Mouse (Mus musculus): ENCODE measurements around the gene Spag17. TPM values are rescaled to one million over a fixed set of nuclear protein-coding genes. Genes with fewer than 3 reads are reported as not detected.

Spag17 gene
- polyA plus RNA-seq, 1 experiment = not detected

DNA sequence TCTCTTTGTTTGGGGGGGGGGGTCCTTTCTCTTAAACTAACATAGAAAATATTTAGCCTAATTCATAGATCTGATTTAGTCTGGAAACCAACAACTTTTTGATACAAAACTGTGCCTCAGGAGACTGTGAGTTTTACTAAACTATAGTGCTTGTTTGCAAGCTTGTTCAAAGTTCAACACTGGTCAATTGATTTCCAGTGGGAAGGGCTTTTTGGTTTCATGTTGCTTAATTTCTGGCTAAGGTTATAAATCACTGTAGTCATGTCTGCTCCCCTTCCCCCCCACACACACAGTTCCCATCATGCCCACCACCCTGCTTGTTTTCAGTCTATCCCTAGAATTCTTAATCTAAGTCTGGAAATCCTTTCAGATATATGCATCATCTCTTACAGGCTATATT is 279.8 kb downstream of the Spag17 start:
- no peak overlapping the region for H3K4me3 ChIP-seq (ENCODE audit: insufficient read depth, poor library complexity, severe bottlenecking)
- TF ChIP-seq MYOD1 (IDR thresholded peaks at IDR 0.05; ENCODE audit: control insufficient read depth, insufficient read length, low read depth) (no peak), MYOG (IDR thresholded peaks at IDR 0.05; ENCODE audit: control insufficient read depth, extremely low read depth, insufficient read length) (no peak), CTCF (IDR thresholded peaks at IDR 0.05; ENCODE audit: control insufficient read depth, insufficient read depth, insufficient read length) (no peak), MAX (IDR thresholded peaks at IDR 0.05) (no peak), FOSL1 (IDR thresholded peaks at IDR 0.05; ENCODE audit: insufficient read depth, low read length, poor library complexity, severe bottlenecking) (no peak), CEBPB (IDR thresholded peaks at IDR 0.05; ENCODE audit: low read depth) (no peak), USF1 (IDR thresholded peaks at IDR 0.05; ENCODE audit: low read depth) (no peak)
- H3K27me3 ChIP-seq (ENCODE audit: control insufficient read depth, insufficient read depth, insufficient read length) = no peaks in the 10 kb centered on the region
- peaks cover 21% of the 10 kb centered on the region for H3K79me3 ChIP-seq (ENCODE audit: low read depth)
- H3K36me3 ChIP-seq (ENCODE audit: control insufficient read depth, insufficient read depth) = peaks cover 14% of the 10 kb centered on the region
- no peak overlapping the region for H3ac ChIP-seq (ENCODE audit: control insufficient read depth, insufficient read length, low read depth)
- peaks cover 36% of the 10 kb centered on the region for H3K79me2 ChIP-seq (ENCODE audit: control insufficient read depth, insufficient read depth)

DNA sequence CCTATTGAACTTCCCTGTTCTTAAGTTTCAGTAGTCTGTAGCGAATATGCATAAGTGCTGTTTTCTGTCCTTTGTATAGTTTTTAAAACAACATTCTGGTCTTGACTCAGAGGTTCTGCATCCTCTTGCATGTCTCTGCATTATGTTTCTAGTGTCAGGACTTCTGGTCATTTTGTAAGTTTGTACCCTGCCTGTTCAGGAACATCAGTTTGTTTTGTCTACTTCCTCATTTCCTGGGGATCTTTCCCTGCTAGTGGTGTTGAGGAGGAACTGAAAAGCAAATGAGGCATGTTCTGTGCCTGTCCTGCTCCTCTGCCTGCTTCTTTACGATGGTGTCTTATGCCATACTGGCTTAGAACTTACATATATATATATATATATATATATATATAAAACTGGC is 290.8 kb downstream of the Spag17 start:
- Histone ChIP-seq H3K4me3 (ENCODE audit: insufficient read depth, poor library complexity, severe bottlenecking) (no peak overlapping the region), H3K27me3 (ENCODE audit: control insufficient read depth, insufficient read depth, insufficient read length) (no peaks in the 10 kb centered on the region), H3K79me2 (ENCODE audit: control insufficient read depth, insufficient read depth) (no peaks in the 10 kb centered on the region), H3K79me3 (ENCODE audit: low read depth) (no peaks in the 10 kb centered on the region), H3ac (ENCODE audit: control insufficient read depth, insufficient read length, low read depth) (no peak overlapping the region), H3K36me3 (ENCODE audit: control insufficient read depth, insufficient read depth) (peaks cover 73% of the 10 kb centered on the region)
- no peak for TF ChIP-seq USF1 (IDR thresholded peaks at IDR 0.05; ENCODE audit: low read depth)

DNA sequence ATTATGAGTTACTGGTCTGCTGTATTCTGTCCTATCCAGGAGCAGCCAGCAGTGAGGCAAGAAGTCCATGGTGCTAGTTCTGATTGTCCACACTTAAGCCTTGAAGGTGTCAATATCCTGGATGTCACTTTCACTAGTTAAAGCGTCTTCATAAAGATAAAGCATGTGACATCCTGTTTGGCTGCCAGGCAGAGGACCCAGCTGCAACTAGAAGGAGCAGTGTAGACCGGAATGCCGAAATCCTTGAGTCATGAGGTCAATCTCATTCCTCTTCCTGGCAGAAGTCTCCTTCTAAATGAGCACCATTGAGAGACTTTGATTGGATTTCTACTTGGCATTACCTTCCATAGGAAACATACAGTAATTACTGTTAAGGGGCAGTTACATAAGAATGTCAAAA is 295.3 kb downstream of the Spag17 start:
- Histone ChIP-seq H3K36me3 (ENCODE audit: control insufficient read depth, insufficient read depth) (peaks cover 52% of the 10 kb centered on the region), H3ac (ENCODE audit: control insufficient read depth, insufficient read length, low read depth) (no peak overlapping the region), H3K79me3 (ENCODE audit: low read depth) (no peaks in the 10 kb centered on the region), H3K27me3 (ENCODE audit: control insufficient read depth, insufficient read depth, insufficient read length) (no peaks in the 10 kb centered on the region), H3K4me3 (ENCODE audit: insufficient read depth, poor library complexity, severe bottlenecking) (no peak overlapping the region), H3K79me2 (ENCODE audit: control insufficient read depth, insufficient read depth) (no peaks in the 10 kb centered on the region)
- no peak for TF ChIP-seq USF1 (IDR thresholded peaks at IDR 0.05; ENCODE audit: low read depth)
- no peak for TF ChIP-seq MAX (IDR thresholded peaks at IDR 0.05)
- no peak for TF ChIP-seq MYOG (IDR thresholded peaks at IDR 0.05; ENCODE audit: control insufficient read depth, extremely low read depth, insufficient read length)
- TF ChIP-seq CEBPB (IDR thresholded peaks at IDR 0.05; ENCODE audit: low read depth) = no peak
- TF ChIP-seq MYOD1 (IDR thresholded peaks at IDR 0.05; ENCODE audit: control insufficient read depth, insufficient read length, low read depth) = no peak
- no peak for TF ChIP-seq FOSL1 (IDR thresholded peaks at IDR 0.05; ENCODE audit: insufficient read depth, low read length, poor library complexity, severe bottlenecking)
- no peak for TF ChIP-seq CTCF (IDR thresholded peaks at IDR 0.05; ENCODE audit: control insufficient read depth, insufficient read depth, insufficient read length)

DNA sequence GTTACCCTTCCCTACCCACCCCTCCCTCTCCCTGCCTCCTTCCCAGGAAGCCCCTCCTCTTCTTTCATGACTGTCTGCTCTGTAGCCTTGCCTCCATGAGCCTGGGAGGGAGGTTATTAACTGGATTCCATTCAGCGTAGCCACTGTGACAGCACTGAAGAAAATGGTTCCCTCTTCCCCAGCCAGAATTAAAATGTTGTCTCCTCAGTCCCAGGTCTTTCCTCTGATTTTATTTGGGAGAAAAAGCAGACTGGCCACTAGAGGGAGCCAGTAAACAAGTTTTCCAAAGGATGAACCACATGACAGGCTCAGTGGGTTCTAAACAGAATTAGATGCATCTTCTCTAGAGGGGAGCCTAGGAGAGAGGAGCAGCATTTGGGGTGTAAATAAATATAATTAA is 304.2 kb downstream of the Spag17 start:
- no peak overlapping the region for H3K4me3 ChIP-seq (ENCODE audit: insufficient read depth, poor library complexity, severe bottlenecking)
- no peaks in the 10 kb centered on the region for H3K27me3 ChIP-seq (ENCODE audit: control insufficient read depth, insufficient read depth, insufficient read length)
- TF ChIP-seq MYOG (IDR thresholded peaks at IDR 0.05; ENCODE audit: control insufficient read depth, extremely low read depth, insufficient read length) = no peak
- peak; percentile 51 for TF ChIP-seq USF1 (IDR thresholded peaks at IDR 0.05; ENCODE audit: low read depth)

DNA sequence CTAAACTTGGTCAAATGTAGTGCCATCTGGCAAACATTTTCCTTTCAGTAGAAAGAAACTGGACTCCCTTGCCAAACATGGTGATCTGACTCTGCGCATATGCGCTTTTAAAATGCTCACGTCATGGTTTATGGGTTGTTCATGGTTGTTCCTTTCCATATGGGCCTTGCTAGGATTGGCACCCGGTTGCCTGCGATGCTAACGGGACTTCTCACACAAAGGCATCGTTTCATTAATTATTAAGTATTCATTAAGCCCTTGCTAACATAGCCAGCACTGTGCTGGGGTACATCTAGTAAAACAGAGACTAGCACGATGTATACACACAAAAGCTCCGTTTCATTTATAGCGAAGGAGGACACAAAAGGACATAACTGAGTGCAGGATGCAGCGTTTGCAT is 304.7 kb downstream of the Spag17 start:
- Histone ChIP-seq H3K36me3 (ENCODE audit: control insufficient read depth, insufficient read depth) (peaks cover 23% of the 10 kb centered on the region), H3ac (ENCODE audit: control insufficient read depth, insufficient read length, low read depth) (no peak overlapping the region), H3K4me3 (ENCODE audit: insufficient read depth, poor library complexity, severe bottlenecking) (no peak overlapping the region), H3K79me3 (ENCODE audit: low read depth) (no peaks in the 10 kb centered on the region), H3K79me2 (ENCODE audit: control insufficient read depth, insufficient read depth) (no peaks in the 10 kb centered on the region), H3K27me3 (ENCODE audit: control insufficient read depth, insufficient read depth, insufficient read length) (no peaks in the 10 kb centered on the region)
- TF ChIP-seq CEBPB (IDR thresholded peaks at IDR 0.05; ENCODE audit: low read depth) (no peak), MAX (IDR thresholded peaks at IDR 0.05) (no peak), CTCF (IDR thresholded peaks at IDR 0.05; ENCODE audit: control insufficient read depth, insufficient read depth, insufficient read length) (no peak), MYOD1 (IDR thresholded peaks at IDR 0.05; ENCODE audit: control insufficient read depth, insufficient read length, low read depth) (no peak), USF1 (IDR thresholded peaks at IDR 0.05; ENCODE audit: low read depth) (no peak), FOSL1 (IDR thresholded peaks at IDR 0.05; ENCODE audit: insufficient read depth, low read length, poor library complexity, severe bottlenecking) (no peak), MYOG (IDR thresholded peaks at IDR 0.05; ENCODE audit: control insufficient read depth, extremely low read depth, insufficient read length) (no peak)

More for the DNA sequence above, 304.2 kb downstream of the Spag17 start:
- Histone ChIP-seq H3K79me3 (ENCODE audit: low read depth) (no peaks in the 10 kb centered on the region), H3K79me2 (ENCODE audit: control insufficient read depth, insufficient read depth) (no peaks in the 10 kb centered on the region), H3ac (ENCODE audit: control insufficient read depth, insufficient read length, low read depth) (no peak overlapping the region), H3K36me3 (ENCODE audit: control insufficient read depth, insufficient read depth) (peaks cover 23% of the 10 kb centered on the region)

Measured in C2C12 (cell line).